Mouse (Mus musculus) ES-E14 (cell line): ENCODE results near the gene Gdap1l1. TPM values are rescaled to one million over a fixed set of nuclear protein-coding genes. Genes with fewer than 3 reads are reported as not detected.
"Not testable (repeated sequence)": the region's sequence is repeated elsewhere in the genome, so short reads cannot be mapped to it uniquely, and the experiment has no call there.

Experiments used
- DNase-seq: peaks from one replicate; pipeline ENCODE4 v3.0.0-alpha.2; 2013; ENCODE audit warnings: low read depth, low spot score
- H3K27ac ChIP-seq: 2 replicates; pipeline ENCODE4 v1.5.1; 2012; ENCODE audit warnings: low read depth, mild to moderate bottlenecking, low read length, moderate library complexity, mixed read lengths; ENCODE audit not compliant: poor library complexity, insufficient read depth, severe bottlenecking
- H3K36me3 ChIP-seq: 2 replicates; pipeline ENCODE4 v1.6.1; 2012; ENCODE audit warnings: mild to moderate bottlenecking, low read length, moderate library complexity, mixed read lengths; ENCODE audit not compliant: control insufficient read depth, poor library complexity, insufficient read depth, severe bottlenecking
- H3K4me1 ChIP-seq, 2 experiments: fragments of 150-350 bp in 1 of 2; sonication (generic) in 1 of 2; 2 replicates each; pipeline ENCODE4 v1.6.1; 2012; ENCODE audit warnings: low read length in 2 of 2, mild to moderate bottlenecking in 1 of 2, mixed read lengths in 1 of 2; ENCODE audit not compliant: control insufficient read depth in 2 of 2, insufficient read depth in 2 of 2, poor library complexity in 1 of 2
- H3K4me3 ChIP-seq, 2 experiments: fragments of 150-350 bp in 1 of 2; sonication (generic) in 1 of 2; 2 replicates each; pipeline ENCODE4 v1.5.1; 2012; ENCODE audit warnings: low read length in 2 of 2, low read depth in 1 of 2, mild to moderate bottlenecking in 1 of 2, mixed read lengths in 1 of 2; ENCODE audit not compliant: insufficient read depth in 1 of 2, poor library complexity in 1 of 2, severe bottlenecking in 1 of 2
- H3K9ac ChIP-seq: 2 replicates; pipeline ENCODE4 v1.6.1; 2012; ENCODE audit warnings: low read depth, mild to moderate bottlenecking, low read length, mixed read lengths; ENCODE audit not compliant: poor library complexity, insufficient read depth, severe bottlenecking
- H3K9me3 ChIP-seq: fragments of 150-350 bp; sonication (generic); 2 replicates; pipeline ENCODE4 v1.6.1; 2012; ENCODE audit warnings: low read depth, mild to moderate bottlenecking, low read length; ENCODE audit not compliant: control insufficient read depth, insufficient read depth
- CHD2 ChIP-seq: IDR thresholded peaks from 2 replicates; pipeline ENCODE4 v1.6.1; 2014; ENCODE audit warnings: mild to moderate bottlenecking, low read depth, low read length, inconsistent platforms
- HCFC1 ChIP-seq: IDR thresholded peaks from 2 replicates; pipeline ENCODE4 v1.6.1; 2012; ENCODE audit warnings: low read length, inconsistent platforms, borderline replicate concordance; ENCODE audit not compliant: insufficient read depth
- MAFK ChIP-seq: IDR thresholded peaks from 2 replicates; pipeline ENCODE4 v1.6.1; 2014; ENCODE audit warnings: mild to moderate bottlenecking, low read depth, low read length, inconsistent platforms; ENCODE audit not compliant: insufficient read depth
- ZC3H11A ChIP-seq: IDR thresholded peaks from 2 replicates; pipeline ENCODE4 v1.6.1; 2012; ENCODE audit warnings: low read depth, mild to moderate bottlenecking, inconsistent platforms, low read length, borderline replicate concordance
- ZNF384 ChIP-seq: IDR thresholded peaks from 2 replicates; pipeline ENCODE4 v1.6.1; 2012; ENCODE audit warnings: low read depth, low read length, inconsistent platforms
- in situ Hi-C, 2 experiments: fragments of 600-800 bp; cut with MboI; formaldehyde crosslinking; loops; one replicate each; pipeline ENCODE4 v1.15.1; 2025; ENCODE audit warnings: low sequenced_read_pairs in 2 of 2, inconsistent platforms in 1 of 2; ENCODE audit not compliant: unreplicated experiment in 2 of 2
- total RNA-seq: library from RNA; depleted of rRNA; stranded (reverse); fragments of 300-350 nt; gene quantifications from 2 replicates; pipeline ENCODE4 v1.2.3, GENCODE M21; 2012

Gdap1l1 gene
- total RNA-seq, 1 experiment: 1.1 TPM

- no peak overlapping the region for H3K4me3 ChIP-seq
- H3K9ac ChIP-seq: no peak overlapping the region
- H3K36me3 ChIP-seq: peaks cover 12% of the 10 kb centered on the region
- in situ Hi-C loops: loop anchor here in 1 of 2 experiments (5.0 kb wide), 1 partner anchor 62 kb away; no protein-coding TSS in a partner anchor
- no peak for TF ChIP-seq CHD2
- no peak for TF ChIP-seq MAFK
- TF ChIP-seq HCFC1: no peak
- DNase-seq: no peak
- no peaks in the 10 kb centered on the region for H3K9me3 ChIP-seq
- H3K27ac ChIP-seq: no peak overlapping the region
- no peaks in the 10 kb centered on the region for H3K4me1 ChIP-seq
Measured at GRCm38 (mm10) chr2:163404037-163404815, 34.0 kb upstream of the Gdap1l1 start.

DNA sequence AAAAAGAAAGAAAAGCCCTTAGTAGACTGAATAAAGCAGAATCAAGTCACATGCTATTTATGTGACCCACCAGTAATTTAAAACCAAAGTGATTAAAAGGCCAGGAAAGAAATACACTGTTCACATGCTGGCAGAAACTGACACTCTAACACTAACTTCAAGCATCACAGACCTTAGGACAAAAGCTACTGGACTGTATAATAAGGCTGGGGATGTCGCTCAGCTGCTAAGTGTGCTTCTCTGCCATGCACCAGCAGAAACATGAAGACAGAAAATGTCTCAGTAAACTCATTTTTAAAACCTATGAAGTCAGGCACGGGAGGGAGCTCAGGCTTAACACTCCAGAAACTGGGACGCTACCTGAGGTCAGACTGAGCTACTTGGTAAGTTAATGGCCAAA lies 28.1 kb upstream of the Gdap1l1 start:
- Histone ChIP-seq H3K9ac (no peak overlapping the region), H3K9me3 (no peaks in the 10 kb centered on the region), H3K27ac (no peak overlapping the region), H3K4me1 (no peaks in the 10 kb centered on the region), H3K36me3 (peaks cover 24% of the 10 kb centered on the region), H3K4me3 (no peak overlapping the region)
- no peak for TF ChIP-seq CHD2
- no peak for TF ChIP-seq HCFC1
- TF ChIP-seq ZNF384: no peak
- TF ChIP-seq ZC3H11A: no peak
- TF ChIP-seq MAFK: no peak
- no peak for DNase-seq
- in situ Hi-C loops: no loop called here

DNA sequence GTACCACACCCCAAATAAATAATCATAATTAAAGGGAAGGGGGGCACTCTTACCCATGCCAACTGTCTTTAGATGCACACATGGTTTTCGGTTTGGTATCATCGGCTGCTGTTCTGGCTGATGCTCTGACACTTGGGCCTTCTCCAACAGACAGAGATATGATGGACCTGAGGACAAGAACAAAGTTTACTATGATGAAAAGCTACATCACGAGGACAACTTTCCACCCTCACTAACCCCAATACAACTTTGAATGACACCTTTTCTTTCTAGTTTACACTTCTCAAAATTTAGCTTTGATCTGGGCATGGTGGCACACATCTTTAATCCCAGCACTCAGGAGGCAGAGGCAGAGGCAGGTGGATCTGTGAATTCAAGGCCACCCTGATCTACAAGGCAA lies 26.9 kb upstream of the Gdap1l1 start:
- H3K27ac ChIP-seq, H3K9me3 ChIP-seq, in situ Hi-C loops, H3K4me3 ChIP-seq, DNase-seq, H3K4me1 ChIP-seq, H3K9ac ChIP-seq: not testable (repeated sequence)
- H3K36me3 ChIP-seq: peaks cover 24% of the 10 kb centered on the region

GRCm38 (mm10) chr2:163411840-163412239 lies 26.4 kb upstream of the Gdap1l1 start:
- Histone ChIP-seq H3K4me1 (no peaks in the 10 kb centered on the region), H3K27ac (no peak overlapping the region), H3K9me3 (no peaks in the 10 kb centered on the region), H3K9ac (no peak overlapping the region), H3K36me3 (peaks cover 23% of the 10 kb centered on the region), H3K4me3 (no peak overlapping the region)
- no peak for DNase-seq
- in situ Hi-C loops: no loop called here
- TF ChIP-seq CHD2: no peak
- TF ChIP-seq ZC3H11A: no peak
- no peak for TF ChIP-seq HCFC1
- no peak for TF ChIP-seq MAFK
- no peak for TF ChIP-seq ZNF384

GRCm38 (mm10) chr2:163412419-163412818 lies 25.9 kb upstream of the Gdap1l1 start:
- no peak overlapping the region for H3K9ac ChIP-seq
- TF ChIP-seq HCFC1: no peak
- TF ChIP-seq ZC3H11A: no peak
- TF ChIP-seq ZNF384: no peak
- TF ChIP-seq MAFK: no peak
- TF ChIP-seq CHD2: no peak
- H3K36me3 ChIP-seq: peaks cover 17% of the 10 kb centered on the region
- no peak overlapping the region for H3K4me3 ChIP-seq
- no peak overlapping the region for H3K27ac ChIP-seq
- in situ Hi-C loops: no loop called here
- no peak for DNase-seq
- H3K4me1 ChIP-seq: no peaks in the 10 kb centered on the region
- H3K9me3 ChIP-seq: no peaks in the 10 kb centered on the region
